Mouse (Mus musculus) heart, adult 18-20 months (tissue): ENCODE results near the gene Vps13a. TPM values are rescaled to one million over a fixed set of nuclear protein-coding genes. Genes with fewer than 3 reads are reported as not detected.
"Not testable (repeated sequence)": the region's sequence is repeated elsewhere in the genome, so short reads cannot be mapped to it uniquely, and the experiment has no call there.

ENCODE experiments used
- DNase-seq, 2 experiments: peaks; one replicate each; pipeline ENCODE4 v3.0.0; 2021 to 2022; ENCODE audit warnings: mixed read lengths in 1 of 2
- long read RNA-seq, 2 experiments: library from polyadenylated mRNA; stranded (forward); transcript quantifications; one replicate each; pipeline ENCODE4 v2.0.0; 2021
- total RNA-seq, 2 experiments: library from RNA; stranded (reverse); gene quantifications; 2 replicates each; pipeline ENCODE4 v1.2.3; 2021

Vps13a gene
- total RNA-seq: 10 to 100 TPM; 35.2 to 36.0 TPM
- long read RNA-seq, experiment 1, partial matches to known transcripts: 3 of 4 reads
- long read RNA-seq, experiment 1, other reads (novel, unspliced or antisense): 1 of 4 reads
- long read RNA-seq, experiment 2, partial matches to known transcripts: 2 of 3 reads
- long read RNA-seq, experiment 2, other reads (novel, unspliced or antisense): 1 of 3 reads

DNA sequence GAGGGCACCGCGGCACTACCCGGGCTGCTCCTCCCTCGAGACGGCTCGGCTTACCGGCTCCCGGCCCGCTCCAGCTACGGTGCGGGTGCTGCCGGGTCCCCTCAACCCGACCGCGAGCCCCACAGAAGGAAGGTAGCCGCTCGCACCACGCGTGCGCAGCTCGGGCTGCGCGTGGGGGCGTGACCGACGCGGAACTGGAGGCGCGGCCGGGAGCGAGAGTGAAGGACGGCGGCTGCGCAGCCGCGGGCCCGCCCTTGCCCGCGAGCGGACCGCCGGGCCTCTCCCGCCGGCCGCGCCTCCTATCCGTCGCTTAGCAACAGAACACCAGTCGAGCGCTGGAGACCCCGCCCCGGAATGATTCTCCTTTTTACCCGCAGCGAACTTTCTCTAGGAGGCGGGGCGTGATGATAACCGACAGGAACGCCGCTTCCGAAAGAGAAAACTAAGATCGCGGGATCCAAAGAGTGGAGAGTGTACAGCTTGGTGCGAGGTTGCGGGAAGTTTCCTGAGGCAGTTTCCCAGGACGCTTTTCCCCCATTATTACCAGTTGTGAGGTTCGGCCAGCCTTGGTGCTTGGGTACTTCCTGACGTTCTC lies at the start of gene Vps13a:
Gene Vps13a (minus strand): TSS at position 144 of the 595 bp plus-strand sequence.
- DNase-seq: peak; percentile 95 to 97

DNA sequence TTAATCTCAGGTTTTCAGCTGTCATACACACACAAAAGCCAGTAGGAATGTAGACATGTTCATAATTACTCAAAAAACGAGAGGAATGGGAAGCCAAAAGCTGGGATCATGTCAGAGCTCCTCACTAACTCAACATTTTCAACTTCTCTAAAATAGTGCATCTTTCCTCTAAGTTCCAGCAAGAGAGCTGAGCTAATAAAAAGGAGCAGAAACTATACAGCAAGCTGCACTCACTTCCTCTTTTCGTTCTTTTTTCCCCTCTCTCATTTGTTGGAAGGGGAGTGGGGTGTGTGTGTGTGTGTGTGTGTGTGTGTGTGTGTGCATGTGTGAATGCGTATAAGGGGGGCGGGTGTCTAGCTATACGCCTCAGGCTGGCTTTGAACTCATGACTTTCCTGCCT lies 46.9 kb upstream of the Vps13a start:
- DNase-seq: no peak

DNA sequence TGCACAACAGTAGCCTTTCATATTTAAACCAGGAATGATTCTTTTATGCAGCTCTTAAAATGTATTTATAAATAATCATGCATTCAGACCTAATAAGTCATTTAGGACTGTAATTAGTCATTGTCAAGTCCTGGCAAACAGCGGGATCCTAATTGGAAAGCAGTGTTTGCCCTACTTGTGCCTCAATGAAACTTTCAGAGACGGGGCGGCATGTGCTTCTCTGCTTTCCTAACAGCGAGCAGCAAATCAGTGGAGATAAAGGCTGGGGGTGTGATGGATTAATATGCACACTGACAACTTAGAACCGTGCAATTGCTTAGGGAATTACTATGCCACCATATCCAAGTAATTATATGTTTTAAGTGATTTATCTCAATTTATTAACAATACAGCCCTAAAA lies 44.5 kb upstream of the Vps13a start:
- no peak for DNase-seq

DNA sequence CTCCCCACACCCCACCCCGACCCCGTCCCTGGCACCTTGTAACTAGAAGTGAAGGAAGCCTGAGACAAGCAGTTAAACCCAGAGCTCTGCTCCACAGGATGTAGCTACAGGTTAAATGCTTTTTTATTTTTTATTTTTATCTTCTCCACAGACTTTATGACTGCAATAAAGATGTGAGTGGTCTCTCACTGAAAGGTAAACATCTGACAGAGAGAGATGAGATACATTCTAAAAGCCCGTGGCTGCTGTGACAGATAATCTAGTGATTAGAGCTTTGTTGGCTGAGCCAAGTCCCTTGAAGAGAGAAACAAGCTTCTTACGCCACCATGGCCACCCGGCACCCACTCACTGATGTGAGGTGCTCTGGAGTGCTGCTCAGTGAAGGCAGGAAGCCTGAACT lies 34.1 kb upstream of the Vps13a start:
- DNase-seq: no peak

DNA sequence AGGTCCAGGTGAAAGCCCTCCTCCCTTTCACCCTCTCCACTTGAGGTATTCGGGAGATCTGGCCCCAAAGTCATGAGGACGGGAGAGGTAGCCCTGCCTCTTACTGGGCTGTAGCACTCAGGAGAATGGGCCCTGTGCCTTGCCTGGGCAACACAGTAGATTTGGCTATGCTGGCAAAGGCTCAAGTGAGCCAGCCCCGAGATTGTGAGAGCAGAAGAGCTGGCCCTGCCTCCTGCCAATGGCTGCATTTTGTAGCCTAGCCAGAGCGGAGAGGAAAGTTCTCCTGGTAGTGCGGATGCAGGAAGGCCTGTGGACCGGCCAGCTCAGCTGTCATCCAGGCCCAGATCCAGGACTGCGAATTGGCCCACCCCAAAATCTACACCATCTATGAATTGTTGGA lies 32.6 kb upstream of the Vps13a start:
- DNase-seq: no peak

DNA sequence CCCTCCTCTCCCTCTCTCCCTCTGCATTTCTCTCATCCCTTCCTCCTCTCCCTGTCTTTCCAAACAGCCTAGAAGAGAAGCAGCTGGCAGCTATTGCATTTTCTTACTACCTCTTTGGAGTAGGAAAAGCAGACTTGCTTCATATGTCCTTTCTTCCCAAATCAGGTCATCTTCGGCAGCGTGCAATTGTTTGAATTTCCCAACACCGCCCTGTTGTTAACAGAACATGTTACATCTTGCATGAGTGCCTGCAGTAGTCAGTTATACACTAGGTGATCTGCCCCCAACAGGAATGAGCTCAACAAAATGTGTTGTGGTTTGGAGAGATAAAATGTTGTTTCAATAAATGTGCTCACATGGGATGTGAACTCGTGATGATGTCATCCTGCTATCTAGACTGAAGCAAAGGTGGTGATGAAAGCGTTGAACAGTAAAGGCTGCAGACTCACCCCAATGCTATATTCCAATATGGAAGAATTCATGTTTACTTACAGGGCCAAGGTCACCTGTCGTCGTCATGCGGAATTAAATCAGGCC lies 31.4 kb upstream of the Vps13a start:
- DNase-seq: no peak

DNA sequence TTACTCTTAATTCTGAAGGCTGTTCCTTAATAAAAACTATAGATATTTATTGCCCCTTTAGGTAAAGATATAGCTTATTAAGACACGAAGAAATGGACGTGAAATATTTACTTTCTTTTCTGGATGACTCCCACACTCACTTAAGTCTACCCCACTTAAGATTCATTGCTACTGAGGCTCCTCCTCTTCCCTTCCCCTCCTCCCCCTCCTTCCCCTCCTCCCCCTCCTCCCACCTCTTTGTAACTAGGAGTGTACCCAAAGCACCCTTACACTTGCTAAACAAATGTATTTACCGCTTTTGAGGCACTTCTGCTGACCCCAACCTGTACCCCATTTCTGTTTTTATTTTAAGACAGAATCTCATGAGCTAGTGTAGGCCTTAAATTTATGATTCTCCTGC lies 24.4 kb upstream of the Vps13a start:
- no peak for DNase-seq

DNA sequence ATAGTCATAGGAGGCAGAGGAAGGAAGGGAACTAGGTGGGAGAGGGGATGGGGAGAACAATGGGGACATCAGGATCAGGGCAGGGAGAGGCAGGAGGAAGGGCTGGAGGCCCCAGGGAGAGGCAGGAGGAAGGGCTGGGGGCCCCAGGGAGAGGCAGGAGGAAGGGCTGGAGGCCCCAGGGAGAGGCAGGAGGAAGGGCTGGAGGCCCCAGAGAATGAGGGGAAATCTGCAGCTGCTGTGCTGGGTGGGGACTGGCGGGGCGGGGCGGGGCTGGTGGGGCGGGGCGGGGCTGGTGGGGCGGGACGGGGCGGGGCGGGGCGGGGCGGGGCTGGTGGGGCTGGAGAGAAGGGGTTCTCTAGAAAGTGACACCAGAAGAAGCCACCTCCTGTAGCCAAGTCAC lies 23.8 kb upstream of the Vps13a start:
- DNase-seq: no peak

DNA sequence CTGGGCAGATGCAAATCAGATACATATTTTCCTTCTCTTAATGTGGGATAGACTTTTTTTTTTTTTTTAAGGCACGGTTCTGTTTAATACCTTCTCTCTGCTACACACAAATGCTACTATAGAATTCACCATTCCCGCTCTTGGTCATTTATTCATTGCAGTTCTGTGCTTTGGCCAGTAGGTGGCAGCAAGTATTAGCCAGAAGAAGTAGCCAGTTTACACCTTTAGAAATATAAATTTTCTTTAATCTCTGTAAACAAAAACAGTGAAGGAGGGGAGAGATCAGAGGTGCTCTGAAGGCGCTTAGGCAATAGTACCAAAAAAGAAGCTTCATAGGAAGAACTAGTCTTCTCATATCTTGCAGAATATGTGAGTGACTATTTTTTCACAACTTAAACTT lies 22.0 kb upstream of the Vps13a start:
- peak; percentile 11 to 63 for DNase-seq

DNA sequence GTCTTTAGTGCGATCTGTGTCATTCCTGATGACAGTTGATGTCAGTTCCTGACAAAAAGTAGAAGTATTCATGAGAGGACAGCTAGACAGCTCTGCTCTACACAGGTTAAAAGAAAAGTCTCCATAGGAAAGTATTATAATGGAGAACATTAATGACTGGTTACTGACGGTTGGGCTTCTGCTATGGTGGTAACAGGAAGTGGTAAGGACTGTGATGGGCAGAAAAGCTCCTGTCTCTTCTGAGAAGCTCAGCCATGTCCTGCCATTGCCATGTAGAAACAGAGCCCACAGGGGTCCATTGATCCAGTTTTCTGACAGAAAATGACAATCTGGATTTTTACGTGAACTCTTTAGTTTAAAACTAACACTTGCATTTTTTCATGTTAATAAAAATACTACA lies 21.4 kb upstream of the Vps13a start:
- no peak for DNase-seq

DNA sequence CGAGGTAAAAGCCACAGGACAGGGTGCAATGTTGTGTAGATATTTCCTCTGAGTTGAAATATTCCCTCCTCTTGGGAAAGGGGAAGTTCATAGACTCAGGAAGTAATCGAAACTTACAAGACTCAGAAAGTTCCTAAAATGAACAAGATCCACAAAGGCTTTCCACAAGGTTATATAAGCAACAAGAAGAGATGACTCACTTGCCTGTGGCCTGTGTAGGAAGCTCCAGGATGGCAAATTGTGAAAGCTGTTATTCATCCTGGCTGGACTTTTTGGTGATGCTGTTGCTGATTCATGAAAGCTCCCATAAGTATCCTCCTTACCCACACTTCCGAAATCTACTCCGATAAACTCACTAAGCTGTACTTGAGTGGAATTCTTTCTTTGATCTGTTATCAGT lies 17.2 kb upstream of the Vps13a start:
- no peak for DNase-seq

DNA sequence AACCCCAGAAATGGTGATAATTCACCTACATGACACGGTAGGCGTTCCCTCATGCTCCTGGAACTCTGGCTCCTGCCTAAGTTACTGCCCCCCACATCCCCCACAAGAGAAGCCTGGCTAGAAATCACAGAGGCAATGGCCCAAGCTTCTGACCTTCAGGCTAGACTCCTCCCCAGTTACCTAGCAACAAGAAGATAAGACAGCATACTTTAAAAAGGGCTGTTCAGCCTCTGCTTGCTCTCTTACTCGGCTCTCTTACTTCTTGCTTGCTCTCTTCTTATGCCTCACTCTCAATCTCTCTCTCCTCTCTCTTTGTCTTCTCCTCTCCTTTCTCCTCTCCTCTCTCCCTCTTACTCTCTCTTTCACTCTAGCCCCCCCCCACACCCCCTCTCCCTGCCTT lies 13.8 kb upstream of the Vps13a start:
- DNase-seq: not testable (repeated sequence)

DNA sequence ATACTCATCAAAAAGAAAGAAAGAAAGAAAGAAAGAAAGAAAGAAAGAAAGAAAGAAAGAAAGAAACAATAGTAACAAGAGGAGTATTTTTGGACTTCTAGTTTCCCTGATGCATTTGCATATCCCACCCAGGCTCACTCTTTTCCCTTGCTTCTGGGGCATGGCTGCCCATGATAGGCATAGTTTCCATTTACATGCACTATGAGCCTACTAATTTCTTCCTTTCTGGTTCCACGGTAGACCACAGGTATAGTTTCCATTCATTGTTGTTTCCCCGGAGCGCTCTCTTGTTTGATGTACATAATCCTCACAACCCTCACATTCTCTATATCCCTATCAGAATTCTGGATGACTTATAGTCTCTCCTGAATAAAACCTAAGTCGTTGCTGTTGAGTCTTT lies 9.2 kb upstream of the Vps13a start:
- no peak for DNase-seq

DNA sequence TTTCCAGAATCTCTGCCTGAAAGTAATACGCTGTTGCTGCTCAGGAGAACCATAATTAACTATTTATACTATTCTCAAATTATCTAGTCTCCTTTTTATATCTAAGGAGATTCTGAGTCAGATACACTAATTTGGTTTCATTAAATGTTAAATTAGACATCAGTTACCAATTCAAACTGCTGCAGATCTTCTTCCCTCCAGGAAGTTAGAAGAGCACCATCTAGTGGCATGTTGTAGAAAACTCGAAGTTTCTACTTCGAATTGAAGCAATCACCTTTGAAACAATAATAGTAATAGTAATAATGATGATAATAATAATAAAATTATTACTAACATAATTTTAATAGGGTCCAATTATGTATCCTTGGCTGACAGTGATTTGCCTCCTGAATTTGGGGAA lies 4.1 kb upstream of the Vps13a start:
- DNase-seq: peak in 1 of 2 experiments; percentile 30

DNA sequence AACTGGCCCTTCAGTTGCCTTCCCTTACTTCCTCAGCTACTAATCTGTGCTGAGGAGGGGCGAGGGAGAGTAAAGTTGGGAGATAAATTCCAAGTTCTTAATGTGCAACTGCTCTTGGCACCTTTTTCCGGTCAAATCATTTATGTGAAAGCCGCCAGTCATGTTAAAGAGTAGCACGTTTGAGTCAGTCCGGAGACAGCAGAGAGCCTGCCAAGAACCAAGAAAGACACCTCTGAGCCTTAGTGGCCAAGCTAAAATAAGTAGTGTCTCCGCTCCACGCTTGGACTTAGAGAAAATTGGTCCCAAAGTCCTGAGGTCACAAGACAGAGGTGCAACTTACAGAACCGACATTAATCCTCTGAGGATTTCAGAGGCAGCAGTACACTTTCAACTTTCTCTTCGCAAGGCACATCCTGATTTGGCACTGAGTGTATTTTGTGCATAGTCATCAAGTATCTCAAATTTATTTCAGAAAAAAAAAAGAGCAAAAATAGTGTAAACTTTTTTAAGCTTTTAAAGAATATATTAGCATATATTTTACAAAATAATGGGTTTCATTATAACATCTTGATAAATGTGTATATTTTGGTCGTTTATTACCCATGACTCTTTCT lies 780 bp upstream of the Vps13a start:
- no peak for DNase-seq

DNA sequence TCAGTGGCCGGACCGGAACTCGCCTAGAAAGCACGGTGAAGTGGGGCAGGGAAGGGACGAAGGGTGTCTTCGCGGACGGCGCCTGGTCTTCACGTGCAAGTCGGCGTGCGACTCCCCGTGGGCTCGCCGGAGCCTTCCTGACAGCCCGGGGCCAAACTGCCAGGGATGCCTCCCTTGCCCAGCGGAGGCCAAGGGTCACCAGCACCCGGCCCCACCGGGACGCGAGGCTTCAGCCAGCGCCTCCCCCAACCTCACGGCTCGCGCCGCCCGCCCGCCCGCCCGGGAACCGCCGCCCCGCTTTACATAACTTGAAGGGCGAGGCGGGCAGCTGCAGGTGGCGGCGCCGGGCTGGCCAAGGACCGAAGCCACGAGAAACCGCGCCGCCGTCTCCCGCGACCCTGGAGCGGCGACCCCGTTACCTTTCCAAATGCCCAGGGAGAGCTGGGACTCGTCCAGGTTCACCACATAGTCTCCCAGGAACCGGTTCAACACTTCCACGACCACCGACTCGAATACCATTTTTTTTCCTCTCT lies 416 bp downstream of the Vps13a start:
- DNase-seq: peak; percentile 53 to 65

DNA sequence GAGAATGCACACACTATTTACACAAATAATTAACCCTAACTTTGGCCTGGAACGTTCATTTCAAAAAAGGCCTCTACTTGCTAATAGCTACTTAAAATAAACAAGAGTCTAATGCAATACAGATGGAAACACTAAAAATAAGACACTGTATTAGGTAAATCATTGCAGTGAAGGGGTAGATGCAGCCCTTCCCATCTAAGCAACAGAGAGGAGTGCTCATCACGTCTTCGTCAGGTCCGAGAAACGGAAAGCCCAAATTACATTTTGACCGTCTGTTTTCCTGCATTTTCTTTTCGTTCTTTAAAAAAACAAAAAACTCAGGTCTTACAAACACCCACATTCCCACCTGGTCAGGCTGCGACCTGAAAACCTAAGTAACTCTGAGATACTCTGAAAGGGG lies 947 bp downstream of the Vps13a start:
- no peak for DNase-seq

DNA sequence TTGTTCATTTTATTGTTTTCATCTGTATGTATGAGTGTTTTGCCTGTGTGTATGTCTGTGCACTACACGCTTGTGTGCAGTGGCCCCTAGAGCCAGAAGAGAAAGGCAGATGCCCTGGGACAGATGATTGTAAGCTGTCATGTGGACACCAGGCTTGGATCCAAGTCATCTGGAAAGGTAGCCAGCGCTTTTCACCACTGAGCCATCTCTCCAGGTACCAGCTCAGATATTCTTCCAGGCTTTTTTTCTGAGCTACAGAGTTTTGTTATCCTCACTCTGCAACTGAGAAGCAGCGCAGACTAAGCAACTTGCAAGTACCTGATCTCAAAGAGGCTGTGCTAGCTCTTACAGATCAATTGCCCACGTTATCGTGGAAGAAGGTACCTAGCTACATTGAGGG lies 1.5 kb downstream of the Vps13a start:
- DNase-seq: peak; percentile 23 to 40

DNA sequence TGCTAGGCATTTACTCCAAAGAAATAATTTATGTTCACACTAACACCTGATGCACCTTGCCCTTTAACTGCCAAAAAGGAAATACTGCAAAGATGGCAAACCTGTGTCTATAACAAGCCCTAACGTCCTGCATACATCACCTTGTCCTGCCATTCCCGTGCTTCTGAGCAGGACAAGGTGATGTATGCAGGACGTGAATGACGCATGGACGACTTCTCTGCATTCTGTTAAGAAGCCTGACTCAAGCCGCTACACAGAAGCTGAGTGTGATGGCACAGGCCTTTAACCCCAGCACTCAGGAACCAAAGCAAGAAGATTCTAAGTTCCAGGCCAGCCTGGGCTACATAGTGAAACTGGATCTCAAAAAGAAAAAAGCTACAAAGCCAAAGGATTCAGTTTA lies 2.2 kb downstream of the Vps13a start:
- no peak for DNase-seq

DNA sequence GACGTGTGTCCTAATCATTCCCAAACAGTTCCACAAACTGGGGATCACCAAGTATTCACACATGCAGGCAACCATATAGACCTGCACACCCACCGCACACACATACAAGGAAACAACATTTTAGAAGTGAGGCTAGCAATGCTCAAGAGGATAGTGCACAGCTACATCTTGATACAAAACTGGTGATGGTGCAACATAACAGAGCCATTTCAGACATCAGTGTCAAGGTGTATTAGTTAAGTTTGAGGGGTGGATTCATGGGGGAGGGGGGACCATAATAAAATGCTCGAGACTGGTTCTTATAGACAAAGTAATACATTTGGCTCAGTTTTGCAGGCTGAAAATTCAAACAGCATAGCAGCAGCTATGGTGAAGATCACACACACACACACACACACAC lies 2.8 kb downstream of the Vps13a start:
- DNase-seq: no peak

DNA sequence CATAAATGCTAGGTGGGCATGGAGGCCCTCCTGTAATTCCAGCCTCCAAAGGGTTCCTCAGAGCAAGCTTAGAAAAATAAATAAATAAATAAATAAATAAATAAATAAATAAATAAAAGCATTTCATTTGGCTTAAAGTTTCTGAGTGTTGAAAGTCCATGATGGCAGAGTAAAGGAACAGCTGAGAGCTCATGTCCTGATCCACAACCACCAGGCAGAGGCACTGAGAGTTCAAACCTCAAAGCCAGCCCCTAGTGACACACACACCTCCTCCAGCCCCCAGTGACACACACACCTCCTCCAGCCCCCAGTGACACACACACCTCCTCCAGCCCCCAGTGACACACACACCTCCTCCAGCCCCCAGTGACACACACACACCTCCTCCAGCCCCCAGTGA lies 3.3 kb downstream of the Vps13a start:
- not testable (repeated sequence) for DNase-seq

DNA sequence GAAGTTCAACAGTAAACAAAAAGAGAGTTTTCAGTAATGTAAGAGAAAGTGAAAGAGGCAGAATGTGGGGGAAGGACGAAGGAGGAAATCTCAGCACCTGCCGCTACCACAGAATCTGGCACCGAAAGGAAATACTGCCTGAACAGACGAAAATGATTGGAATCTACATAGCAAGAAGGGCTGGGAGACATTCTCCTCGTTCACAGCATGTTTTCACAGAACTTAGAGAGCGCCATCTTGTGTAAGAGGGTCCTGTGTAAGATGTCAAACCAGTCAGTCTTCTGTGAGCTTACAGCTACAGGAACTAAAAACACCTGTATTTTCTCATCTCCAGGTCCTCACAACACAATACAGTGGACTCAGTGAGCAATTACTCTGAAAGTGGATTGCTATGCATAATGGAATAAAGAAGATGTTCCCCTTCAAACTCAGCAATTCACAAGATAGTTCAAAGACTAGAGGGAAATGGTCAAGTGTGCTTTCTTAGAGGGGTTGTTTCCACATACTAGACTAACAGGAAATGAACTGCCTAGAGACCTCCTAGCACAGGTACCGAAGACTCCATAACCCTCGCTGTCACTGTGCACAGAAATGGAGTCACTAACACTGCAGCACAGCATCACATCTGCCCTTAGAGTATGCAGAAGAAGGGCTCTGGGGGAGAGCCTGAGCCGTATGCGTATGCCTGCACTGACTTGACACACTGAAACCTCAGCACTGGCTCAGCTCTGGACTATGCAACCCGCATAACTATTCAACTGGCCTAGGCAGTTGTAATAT lies 7.3 kb downstream of the Vps13a start:
- no peak for DNase-seq

DNA sequence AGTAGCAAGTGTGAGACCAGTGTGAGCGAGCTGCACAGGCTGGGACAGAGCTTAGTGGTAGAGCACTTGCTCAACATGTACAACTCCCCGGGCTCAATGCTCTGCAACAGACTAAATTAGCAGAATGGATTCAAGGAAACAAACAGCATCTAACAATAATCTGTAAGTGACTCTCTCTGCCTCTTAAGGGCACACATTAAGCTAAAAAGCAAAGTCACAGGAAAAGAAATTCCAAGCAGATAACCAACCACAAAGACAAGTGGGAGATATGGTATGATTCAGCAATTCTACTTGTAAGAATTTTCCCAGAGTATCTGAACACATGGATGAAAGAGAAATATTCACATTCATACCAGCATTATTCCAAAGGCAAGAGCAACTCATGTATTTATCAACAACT lies 13.3 kb downstream of the Vps13a start:
- no peak for DNase-seq
